Mouse (Mus musculus): ENCODE data around the gene Olfr461.

DNA sequence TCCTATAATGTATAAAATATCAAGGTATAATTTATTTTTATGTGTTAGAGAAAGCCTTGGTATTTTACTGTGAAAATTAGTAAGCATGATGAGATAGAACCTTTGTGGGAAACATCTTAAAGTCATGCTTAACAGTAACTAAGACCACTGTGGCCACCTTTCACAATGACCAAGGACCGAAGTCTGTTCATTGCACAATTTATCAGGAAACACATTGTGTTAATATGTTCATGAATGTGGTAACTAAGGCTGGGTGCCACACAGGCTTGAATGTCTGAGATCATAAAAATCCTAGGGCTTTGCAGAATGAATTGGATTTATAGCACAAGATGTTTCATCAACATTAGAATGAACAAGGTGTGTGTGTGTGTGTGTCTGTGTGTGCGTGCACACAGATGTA lies 33.5 kb upstream of the Olfr461 start:
- TF ChIP-seq POLR2A (IDR thresholded peaks at IDR 0.05; ENCODE audit: control insufficient read depth in 1 of 2, insufficient read depth in 1 of 2, low read depth in 1 of 2, low read length in 2 of 2, poor library complexity in 1 of 2): no peak
- TF ChIP-seq CTCF (IDR thresholded peaks at IDR 0.05 in 2 of 3, conservative IDR thresholded peaks at IDR 0.05 in 1 of 3; ENCODE audit: control insufficient read depth in 1 of 3, insufficient read depth in 1 of 3, low read depth in 2 of 3, low read length in 3 of 3, poor library complexity in 1 of 3, severe bottlenecking in 1 of 3): no peak
- TF ChIP-seq NRF1 (IDR thresholded peaks at IDR 0.05; ENCODE audit: insufficient read depth, low read depth, low read length, poor library complexity, severe bottlenecking): no peak
